Mouse (Mus musculus) layer of hippocampus, adult 2 months (tissue): ENCODE data around the gene Fshb. TPM values are rescaled to one million over a fixed set of nuclear protein-coding genes. Genes with fewer than 3 reads are reported as not detected.

Experiments used
- DNase-seq, 2 experiments: peaks; one replicate each; pipeline ENCODE4 v3.0.0; 2022; ENCODE audit warnings: low spot score in 2 of 2
- H3K27ac ChIP-seq: fragments of 200-600 bp; 2 replicates; pipeline ENCODE4 v1.8.1; 2022
- H3K4me3 ChIP-seq: fragments of 200-600 bp; 2 replicates; pipeline ENCODE4 v1.8.1; 2022; ENCODE audit warnings: mild to moderate bottlenecking
- CTCF ChIP-seq: fragments of 200-600 bp; conservative IDR thresholded peaks from 2 replicates; pipeline ENCODE4 v1.8.1; 2022; ENCODE audit warnings: antibody characterized with exemption, mild to moderate bottlenecking, moderate library complexity
- long read RNA-seq, 2 experiments: library from polyadenylated mRNA; stranded (forward); transcript quantifications; one replicate each; pipeline ENCODE4 v2.0.0; 2021; ENCODE audit warnings: borderline mapping rate in 2 of 2
- total RNA-seq, 2 experiments: library from RNA; stranded (reverse); gene quantifications; 2 replicates each; pipeline ENCODE4 v1.2.3; 2021

The Fshb gene
- not detected for total RNA-seq
- long read RNA-seq, experiment 1: 0 reads
- long read RNA-seq, experiment 2: 0 reads

- no peak for DNase-seq
- TF ChIP-seq CTCF: no peak
- no peak within 1 kb of the TSS for H3K27ac ChIP-seq
- no peak within 1 kb of the TSS for H3K4me3 ChIP-seq
Observed at GRCm38 (mm10) chr2:107059556-107059955, at the start of gene Fshb. Gene Fshb (minus strand): TSS chr2:107059656.

GRCm38 (mm10) chr2:107084256-107084655, 24.8 kb upstream of the Fshb start:
- TF ChIP-seq CTCF: no peak
- Histone ChIP-seq H3K27ac (peak overlapping the region; percentile 78; the same call in 1 of the 2 replicates), H3K4me3 (no peak overlapping the region)
- no peak for DNase-seq

- no peak overlapping the region for H3K4me3 ChIP-seq
- DNase-seq: peak; percentile 4 to 50
- H3K27ac ChIP-seq: peak overlapping the region; percentile 78
- peak; percentile 88 for TF ChIP-seq CTCF
Observed at GRCm38 (mm10) chr2:107083071-107083885, 23.8 kb upstream of the Fshb start.

- H3K4me3 ChIP-seq: no peak overlapping the region
- TF ChIP-seq CTCF: no peak
- DNase-seq: no peak
Observed at GRCm38 (mm10) chr2:107063260-107063659, 3.8 kb upstream of the Fshb start.

GRCm38 (mm10) chr2:107045955-107046354, 13.5 kb downstream of the Fshb start:
- no peak for TF ChIP-seq CTCF
- Histone ChIP-seq H3K4me3 (no peak overlapping the region), H3K27ac (no peak overlapping the region)
- DNase-seq: peak in 1 of 2 experiments; percentile 16

More at GRCm38 (mm10) chr2:107063260-107063659, 3.8 kb upstream of the Fshb start:
- H3K27ac ChIP-seq: no peak overlapping the region

- DNase-seq: no peak
- TF ChIP-seq CTCF: no peak
- H3K4me3 ChIP-seq: no peak overlapping the region
- peak overlapping the region; percentile 67 for H3K27ac ChIP-seq
Observed at GRCm38 (mm10) chr2:107040816-107041215, 18.6 kb downstream of the Fshb start.

GRCm38 (mm10) chr2:107035980-107036379, 23.5 kb downstream of the Fshb start:
- TF ChIP-seq CTCF: no peak
- Histone ChIP-seq H3K27ac (no peak overlapping the region), H3K4me3 (no peak overlapping the region)
- no peak for DNase-seq

GRCm38 (mm10) chr2:107024694-107025093, 34.8 kb downstream of the Fshb start:
- H3K4me3 ChIP-seq: no peak overlapping the region

GRCm38 (mm10) chr2:107022713-107023112, 36.7 kb downstream of the Fshb start:
- H3K4me3 ChIP-seq: no peak overlapping the region
- no peak overlapping the region for H3K27ac ChIP-seq
- DNase-seq: no peak
- TF ChIP-seq CTCF: no peak

More at GRCm38 (mm10) chr2:107024694-107025093, 34.8 kb downstream of the Fshb start:
- H3K27ac ChIP-seq: no peak overlapping the region
- no peak for TF ChIP-seq CTCF
- DNase-seq: no peak

GRCm38 (mm10) chr2:107019331-107019730, 40.1 kb downstream of the Fshb start:
- TF ChIP-seq CTCF: no peak
- Histone ChIP-seq H3K4me3 (no peak overlapping the region), H3K27ac (no peak overlapping the region)
- DNase-seq: no peak

- TF ChIP-seq CTCF: no peak
- Histone ChIP-seq H3K4me3 (no peak overlapping the region), H3K27ac (no peak overlapping the region)
- DNase-seq: no peak
Observed at GRCm38 (mm10) chr2:107013161-107013560, 46.3 kb downstream of the Fshb start.

GRCm38 (mm10) chr2:107012318-107012717, 47.1 kb downstream of the Fshb start:
- Histone ChIP-seq H3K27ac (no peak overlapping the region), H3K4me3 (no peak overlapping the region)
- TF ChIP-seq CTCF: no peak
- DNase-seq: no peak

- no peak overlapping the region for H3K4me3 ChIP-seq
- peak; percentile 67 for TF ChIP-seq CTCF
- DNase-seq: peak in 1 of 2 experiments; percentile 19
Observed at GRCm38 (mm10) chr2:107010160-107010559, 49.3 kb downstream of the Fshb start.

GRCm38 (mm10) chr2:107006378-107006777, 53.1 kb downstream of the Fshb start:
- peak; percentile 30; the same call in 1 of the 2 replicates for TF ChIP-seq CTCF
- Histone ChIP-seq H3K4me3 (no peak overlapping the region), H3K27ac (no peak overlapping the region)
- DNase-seq: no peak

More at GRCm38 (mm10) chr2:107010160-107010559, 49.3 kb downstream of the Fshb start:
- H3K27ac ChIP-seq: no peak overlapping the region

Other genes starting within 250 kb of the Fshb start
- gene Arl14ep, start 85.2 kb downstream of the Fshb start, total RNA-seq: 10 to 100 TPM; 49.9 to 53.6 TPM
- gene Kcna4, start 231.0 kb upstream of the Fshb start, total RNA-seq: 10 to 100 TPM; 41.6 to 48.6 TPM